Mouse (Mus musculus) stomach, postnatal 0 days (tissue): ENCODE measurements around the gene Gtf3c5.

Source experiments
- CTCF ChIP-seq: IDR thresholded peaks from 2 replicates; pipeline ENCODE4 v1.5.1; 2016; ENCODE audit warnings: antibody characterized with exemption, low read depth, mild to moderate bottlenecking, moderate library complexity
- EP300 ChIP-seq: optimal IDR thresholded peaks from 2 replicates; pipeline ENCODE3; 2016; ENCODE audit warnings: antibody characterized with exemption

DNA sequence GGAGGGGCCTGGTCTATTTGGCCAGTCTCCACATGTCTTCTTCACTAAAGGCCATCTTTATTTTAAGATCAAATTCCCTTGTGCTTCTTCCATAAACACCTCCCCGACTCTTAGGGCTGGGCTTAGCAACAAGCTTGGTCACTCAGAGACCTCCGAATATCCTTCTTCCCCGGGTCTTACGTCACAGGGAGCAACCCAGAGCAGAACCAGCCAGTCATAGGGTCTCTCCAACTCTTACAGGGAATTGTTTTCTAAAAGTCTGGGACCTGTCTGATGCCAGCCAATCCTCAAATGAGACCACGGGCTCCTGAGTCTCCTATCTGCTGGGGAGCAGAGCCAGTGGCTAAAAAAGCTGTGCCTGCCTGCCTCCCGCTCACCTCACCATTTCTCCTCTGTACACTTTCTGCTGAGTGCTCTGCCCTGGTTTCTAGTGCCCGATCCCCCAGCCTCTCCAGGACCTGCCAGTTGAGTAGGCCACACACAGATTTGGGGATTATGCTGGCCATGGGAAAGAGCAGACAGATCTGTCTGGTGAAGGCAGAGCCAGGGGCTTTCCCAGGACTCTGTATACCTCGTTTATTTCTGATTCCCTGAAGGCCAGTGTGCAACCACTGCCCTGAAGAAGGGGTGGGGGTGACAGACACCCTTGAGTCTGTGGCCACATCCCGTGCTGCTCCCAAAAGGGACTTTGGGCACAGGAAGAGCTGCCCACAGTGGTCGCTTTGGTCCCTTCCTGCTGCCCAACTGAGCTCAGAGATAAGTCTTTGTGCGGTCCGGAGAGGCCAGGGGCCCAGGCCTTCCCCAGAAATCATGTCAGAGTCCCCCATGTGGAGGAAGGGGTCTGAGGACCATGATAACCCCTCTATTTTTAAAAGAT lies 15.4 kb upstream of the Gtf3c5 start:
- TF ChIP-seq CTCF: no peak
- TF ChIP-seq EP300: no peak
